Mouse (Mus musculus) embryonic facial prominence, embryonic 15.5 days (tissue): Measurements from ENCODE around the gene Itpk1. TPM values are rescaled to one million over a fixed set of nuclear protein-coding genes. Genes with fewer than 3 reads are reported as not detected.
"Not testable (repeated sequence)": the region's sequence is repeated elsewhere in the genome, so short reads cannot be mapped to it uniquely, and the experiment has no call there.

Experiments used
- ATAC-seq: fragments of 200-750 bp; cut with Nextera tagmentation; 2 replicates; pipeline ENCODE4 v1.8.0; 2017; ENCODE audit warnings: low read depth, moderate TSS enrichment; ENCODE audit not compliant: insufficient number of reproducible peaks, low FRiP score, low TSS enrichment
- H3K27ac ChIP-seq: fragments of 300-500 bp; sonication (generic); replicated peaks from 2 replicates; pipeline ENCODE4 v1.5.1; 2015; ENCODE audit warnings: mild to moderate bottlenecking, inconsistent platforms
- H3K27me3 ChIP-seq: fragments of 300-500 bp; sonication (generic); 2 replicates; pipeline ENCODE4 v1.6.1; 2015; ENCODE audit warnings: inconsistent platforms
- H3K36me3 ChIP-seq: fragments of 300-500 bp; sonication (generic); 2 replicates; pipeline ENCODE4 v1.6.1; 2015; ENCODE audit warnings: mild to moderate bottlenecking, inconsistent platforms
- H3K4me1 ChIP-seq: fragments of 300-500 bp; sonication (generic); 2 replicates; pipeline ENCODE4 v1.6.1; 2015; ENCODE audit warnings: inconsistent platforms
- H3K4me2 ChIP-seq: fragments of 300-500 bp; sonication (generic); replicated peaks from 2 replicates; pipeline ENCODE4 v1.6.1; 2015; ENCODE audit warnings: mild to moderate bottlenecking, inconsistent platforms
- H3K4me3 ChIP-seq: fragments of 300-500 bp; sonication (generic); replicated peaks from 2 replicates; pipeline ENCODE4 v1.5.1; 2015; ENCODE audit warnings: mild to moderate bottlenecking, inconsistent platforms
- H3K9ac ChIP-seq: fragments of 300-500 bp; sonication (generic); 2 replicates; pipeline ENCODE4 v1.6.1; 2015; ENCODE audit warnings: inconsistent platforms
- H3K9me3 ChIP-seq: fragments of 300-500 bp; sonication (generic); replicated peaks from 2 replicates; pipeline ENCODE4 v1.6.1; 2016; ENCODE audit warnings: inconsistent platforms
- WGBS: fragments of 180-500 bp; shearing (Covaris S2); methylation state at CpG from one replicate; pipeline ENCODE4 v1.1.7; 2015; 5-methylcytosine and 5-hydroxymethylcytosine counted together
- polyA plus RNA-seq: library from polyadenylated mRNA; unstranded; fragments of >200 nt; fragmentation: Nextera tagmentation; extraction: Ambion mirVana; gene quantifications from 2 replicates; pipeline ENCODE4 v1.2.1, GENCODE M21; 2015

Itpk1 gene
- polyA plus RNA-seq, 1 experiment from 2014 or later, result 13.6 TPM

GRCm38 (mm10) chr12:102634436-102635050, 70.2 kb downstream of the Itpk1 start:
- Histone ChIP-seq H3K27ac (no peak overlapping the region), H3K9ac (no peak overlapping the region), H3K4me1 (peaks cover 19% of the 10 kb centered on the region; the same call in 1 of the 2 replicates), H3K4me2 (no peak overlapping the region), H3K36me3 (no peaks in the 10 kb centered on the region), H3K9me3 (no peaks in the 10 kb centered on the region), H3K27me3 (no peaks in the 10 kb centered on the region), H3K4me3 (no peak overlapping the region)
- WGBS, result 69% methylated on average over 19 of the region's 20 CpGs
- no peak for ATAC-seq

- Histone ChIP-seq H3K4me3 (no peak overlapping the region), H3K27ac (no peak overlapping the region), H3K36me3 (no peaks in the 10 kb centered on the region), H3K9ac (no peak overlapping the region), H3K4me2 (no peak overlapping the region), H3K27me3 (no peaks in the 10 kb centered on the region), H3K9me3 (no peaks in the 10 kb centered on the region), H3K4me1 (peaks cover 19% of the 10 kb centered on the region)
- no peak for ATAC-seq
- 28% methylated on average over 4 of the region's 4 CpGs for WGBS
These were observed 71.6 kb downstream of the Itpk1 start for GRCm38 (mm10) chr12:102633083-102633501.

GRCm38 (mm10) chr12:102631690-102632089, 73.0 kb downstream of the Itpk1 start:
- no peak overlapping the region for H3K4me3 ChIP-seq
- H3K9me3 ChIP-seq, result no peaks in the 10 kb centered on the region
- no peak overlapping the region for H3K27ac ChIP-seq
- no peaks in the 10 kb centered on the region for H3K27me3 ChIP-seq
- 0 out of 2 replicates have a peak, but pooled peaks have one; percentile 39 for ATAC-seq
- no peak overlapping the region for H3K4me2 ChIP-seq
- H3K4me1 ChIP-seq, result peaks cover 19% of the 10 kb centered on the region
- no peak overlapping the region for H3K9ac ChIP-seq
- 43% methylated on average over 8 of the region's 8 CpGs for WGBS
- H3K36me3 ChIP-seq, result no peaks in the 10 kb centered on the region

- 88% methylated on average over 9 of the region's 9 CpGs for WGBS
These were observed 74.3 kb downstream of the Itpk1 start for GRCm38 (mm10) chr12:102630471-102630870.

GRCm38 (mm10) chr12:102628221-102628620, 76.5 kb downstream of the Itpk1 start:
- no peaks in the 10 kb centered on the region for H3K9me3 ChIP-seq

More at GRCm38 (mm10) chr12:102630471-102630870, 74.3 kb downstream of the Itpk1 start:
- H3K27ac ChIP-seq, H3K9ac ChIP-seq, H3K4me2 ChIP-seq, ATAC-seq, H3K36me3 ChIP-seq, H3K4me3 ChIP-seq, H3K9me3 ChIP-seq, H3K27me3 ChIP-seq: not testable (repeated sequence)
- H3K4me1 ChIP-seq, result peaks cover 19% of the 10 kb centered on the region

GRCm38 (mm10) chr12:102627545-102627944, 77.2 kb downstream of the Itpk1 start:
- Histone ChIP-seq H3K4me3 (no peak overlapping the region), H3K9me3 (no peaks in the 10 kb centered on the region), H3K36me3 (no peaks in the 10 kb centered on the region), H3K9ac (no peak overlapping the region), H3K27me3 (no peaks in the 10 kb centered on the region), H3K4me2 (no peak overlapping the region), H3K27ac (no peak overlapping the region), H3K4me1 (peaks cover 10% of the 10 kb centered on the region)
- 91% methylated on average over 5 of the region's 5 CpGs for WGBS
- ATAC-seq, result no peak

More at GRCm38 (mm10) chr12:102628221-102628620, 76.5 kb downstream of the Itpk1 start:
- Histone ChIP-seq H3K9ac (no peak overlapping the region), H3K4me3 (no peak overlapping the region), H3K27ac (no peak overlapping the region), H3K27me3 (no peaks in the 10 kb centered on the region), H3K36me3 (no peaks in the 10 kb centered on the region), H3K4me1 (peaks cover 17% of the 10 kb centered on the region), H3K4me2 (no peak overlapping the region)
- ATAC-seq, result no peak
- WGBS, result 75% methylated on average over 9 of the region's 9 CpGs

GRCm38 (mm10) chr12:102626841-102627240, 77.9 kb downstream of the Itpk1 start:
- H3K4me1 ChIP-seq, result peaks cover 6% of the 10 kb centered on the region
- no peak overlapping the region for H3K4me3 ChIP-seq
- no peak overlapping the region for H3K4me2 ChIP-seq
- H3K27ac ChIP-seq, result no peak overlapping the region
- 41% methylated on average over 7 of the region's 7 CpGs for WGBS
- no peak overlapping the region for H3K9ac ChIP-seq
- no peaks in the 10 kb centered on the region for H3K9me3 ChIP-seq
- ATAC-seq, result no peak
- H3K27me3 ChIP-seq, result no peaks in the 10 kb centered on the region
- no peaks in the 10 kb centered on the region for H3K36me3 ChIP-seq

GRCm38 (mm10) chr12:102625717-102626116, 79.0 kb downstream of the Itpk1 start:
- no peak for ATAC-seq
- H3K27ac ChIP-seq, result 0 out of 2 replicates have a peak overlapping the region, but pooled peaks have one; percentile 0
- H3K27me3 ChIP-seq, result no peaks in the 10 kb centered on the region
- H3K9ac ChIP-seq, result no peak overlapping the region
- no peak overlapping the region for H3K4me3 ChIP-seq
- WGBS, result 76% methylated on average over 6 of the region's 6 CpGs
- H3K9me3 ChIP-seq, result no peaks in the 10 kb centered on the region
- H3K36me3 ChIP-seq, result no peaks in the 10 kb centered on the region
- no peaks in the 10 kb centered on the region; the same call in 1 of the 2 replicates for H3K4me1 ChIP-seq
- H3K4me2 ChIP-seq, result no peak overlapping the region

GRCm38 (mm10) chr12:102625118-102625517, 79.6 kb downstream of the Itpk1 start:
- no peaks in the 10 kb centered on the region for H3K27me3 ChIP-seq
- 74% methylated on average over 5 of the region's 5 CpGs for WGBS
- H3K9ac ChIP-seq, result no peak overlapping the region
- no peak overlapping the region for H3K4me3 ChIP-seq
- no peaks in the 10 kb centered on the region for H3K36me3 ChIP-seq
- no peak overlapping the region for H3K4me2 ChIP-seq
- H3K27ac ChIP-seq, result 0 out of 2 replicates have a peak overlapping the region, but pooled peaks have one; percentile 0
- no peak for ATAC-seq
- H3K9me3 ChIP-seq, result no peaks in the 10 kb centered on the region
- H3K4me1 ChIP-seq, result no peaks in the 10 kb centered on the region; the same call in 1 of the 2 replicates

- 77% methylated on average over 9 of the region's 9 CpGs for WGBS
- no peak; the same call in 1 of the 2 replicates for ATAC-seq
- H3K27me3 ChIP-seq, result no peaks in the 10 kb centered on the region
These were observed 80.9 kb downstream of the Itpk1 start for GRCm38 (mm10) chr12:102623827-102624226.

GRCm38 (mm10) chr12:102622302-102622842, 82.4 kb downstream of the Itpk1 start:
- no peak for ATAC-seq

More at GRCm38 (mm10) chr12:102623827-102624226, 80.9 kb downstream of the Itpk1 start:
- H3K4me2 ChIP-seq, result no peak overlapping the region
- peaks cover 3% of the 10 kb centered on the region; the same call in 1 of the 2 replicates for H3K4me1 ChIP-seq
- no peaks in the 10 kb centered on the region for H3K9me3 ChIP-seq
- no peaks in the 10 kb centered on the region for H3K36me3 ChIP-seq
- H3K4me3 ChIP-seq, result no peak overlapping the region
- H3K27ac ChIP-seq, result no peak overlapping the region
- no peak overlapping the region for H3K9ac ChIP-seq

More at GRCm38 (mm10) chr12:102622302-102622842, 82.4 kb downstream of the Itpk1 start:
- H3K9ac ChIP-seq, result no peak overlapping the region
- no peaks in the 10 kb centered on the region for H3K27me3 ChIP-seq
- H3K4me2 ChIP-seq, result no peak overlapping the region
- H3K36me3 ChIP-seq, result no peaks in the 10 kb centered on the region
- no peak overlapping the region for H3K27ac ChIP-seq
- H3K9me3 ChIP-seq, result no peaks in the 10 kb centered on the region
- H3K4me3 ChIP-seq, result no peak overlapping the region
- WGBS, result 38% methylated on average over 12 of the region's 12 CpGs
- H3K4me1 ChIP-seq, result peaks cover 15% of the 10 kb centered on the region
